Mouse (Mus musculus) brain, adult 2 months (tissue): ENCODE measurements around the gene Kat7.
A peak's percentile ranks its signal among the peaks of the same experiment; 100 is the strongest.

Source experiments
- DNase-seq: peaks from one replicate; pipeline ENCODE4 v3.0.0; 2011; ENCODE audit warnings: low read depth, low spot score

Gene Kat7

DNA sequence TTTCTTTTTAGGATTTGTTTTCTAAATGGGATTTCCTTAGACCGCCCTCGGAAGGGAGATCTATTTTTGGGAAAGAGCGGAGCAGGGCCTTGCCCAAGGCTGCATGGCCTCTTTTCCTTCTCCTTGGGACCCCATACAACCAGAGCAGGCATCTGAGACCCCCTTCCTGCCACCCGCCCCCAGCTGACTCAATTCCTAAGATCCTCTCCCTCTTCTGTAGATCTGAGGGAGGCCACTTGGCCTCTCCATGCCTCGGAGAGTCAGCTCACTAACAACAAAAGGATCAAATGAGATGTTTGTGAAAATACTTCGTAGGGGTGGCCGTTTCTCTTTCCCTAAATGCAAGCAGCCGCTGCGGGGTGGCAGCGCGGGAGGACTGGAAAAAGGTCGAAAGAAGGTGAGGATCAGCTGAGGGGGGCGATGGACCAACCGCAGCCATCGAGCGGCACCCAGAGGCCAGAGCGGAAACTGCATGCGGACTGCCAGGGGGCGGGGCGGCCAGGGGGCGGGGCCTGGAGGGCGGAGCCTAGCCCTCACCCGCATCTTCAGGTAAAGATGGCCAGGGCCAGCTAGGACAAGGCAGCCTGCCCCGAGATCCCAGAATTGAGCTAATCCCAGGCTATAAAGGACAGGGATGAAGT is 78.2 kb downstream of the Kat7 start:
- DNase-seq = peak; percentile 59

DNA sequence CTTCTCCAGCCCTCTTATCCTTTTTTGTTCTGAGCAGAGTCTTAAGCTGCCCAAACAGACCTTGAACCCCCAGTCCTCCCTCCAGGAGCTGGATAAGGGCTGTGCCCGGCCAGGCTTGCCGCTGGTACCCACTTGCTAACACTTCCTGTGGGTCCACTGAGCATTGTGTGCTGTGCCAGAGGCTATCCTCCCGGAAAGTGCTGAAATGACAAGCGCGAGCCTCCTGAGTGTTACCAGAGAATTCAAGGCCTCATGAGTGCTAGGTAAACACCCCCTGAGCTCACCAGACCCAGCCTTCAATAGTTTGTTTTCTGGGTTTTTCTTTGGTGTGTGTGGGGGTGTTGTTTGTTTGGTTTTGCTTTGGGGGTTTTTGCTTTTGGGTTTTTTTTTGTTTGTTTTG is 82.6 kb downstream of the Kat7 start:
- no peak for DNase-seq

DNA sequence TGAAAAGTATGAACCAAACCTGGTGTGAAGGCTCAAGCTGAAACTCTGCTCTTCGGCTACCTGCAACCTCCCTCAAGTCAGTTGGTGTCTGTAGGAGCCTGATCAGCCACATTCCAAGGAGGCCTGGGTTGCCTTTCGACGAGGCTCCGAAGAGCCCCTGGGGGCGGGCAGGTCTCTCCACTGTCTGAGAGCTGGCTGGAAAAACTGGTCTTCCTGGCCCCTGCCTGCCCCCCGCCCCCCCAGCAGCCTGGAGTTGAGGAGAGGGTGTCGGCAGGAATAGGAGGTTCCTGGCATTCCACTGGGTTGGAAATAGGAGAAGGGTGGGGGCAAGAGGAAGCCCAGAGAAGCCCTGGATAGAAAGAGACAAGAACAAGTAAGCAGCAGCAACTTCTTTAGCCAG is 84.6 kb downstream of the Kat7 start:
- no peak for DNase-seq
